Mouse (Mus musculus) embryonic facial prominence, embryonic 10.5 days (tissue): ENCODE measurements at regions not wholly inside any gene's neighbourhood (a gene's known extent, or its start where the extent isn't known, plus 50 kb on each side); places are given as distances from the start of the nearest gene placed in this dataset.

Experiments
- DNase-seq: peaks from one replicate; pipeline ENCODE4 v3.0.0-alpha.2; 2017; ENCODE audit warnings: low spot score
- H3K27ac ChIP-seq: fragments of 300-500 bp; sonication (generic); replicated peaks from 2 replicates; pipeline ENCODE4 v1.5.1; 2016; ENCODE audit warnings: mild to moderate bottlenecking
- H3K27me3 ChIP-seq: fragments of 300-500 bp; sonication (generic); replicated peaks from 2 replicates; pipeline ENCODE4 v1.6.1; 2016; ENCODE audit warnings: low read depth, mild to moderate bottlenecking; ENCODE audit not compliant: poor library complexity, severe bottlenecking
- H3K36me3 ChIP-seq: fragments of 300-500 bp; sonication (generic); replicated peaks from 2 replicates; pipeline ENCODE4 v1.6.1; 2016; ENCODE audit warnings: mild to moderate bottlenecking, moderate library complexity
- H3K4me1 ChIP-seq: fragments of 300-500 bp; sonication (generic); 2 replicates; pipeline ENCODE4 v1.6.1; 2016
- H3K4me3 ChIP-seq: fragments of 300-500 bp; sonication (generic); 2 replicates; pipeline ENCODE4 v1.5.1; 2016; ENCODE audit warnings: mild to moderate bottlenecking, moderate library complexity
- H3K9me3 ChIP-seq: fragments of 300-500 bp; sonication (generic); 2 replicates; pipeline ENCODE4 v1.6.1; 2016; ENCODE audit warnings: mild to moderate bottlenecking
- WGBS: fragments of 180-500 bp; shearing (Covaris S2); methylation state at CpG from one replicate; pipeline ENCODE4 v1.1.7; 2016; 5-methylcytosine and 5-hydroxymethylcytosine counted together

DNA sequence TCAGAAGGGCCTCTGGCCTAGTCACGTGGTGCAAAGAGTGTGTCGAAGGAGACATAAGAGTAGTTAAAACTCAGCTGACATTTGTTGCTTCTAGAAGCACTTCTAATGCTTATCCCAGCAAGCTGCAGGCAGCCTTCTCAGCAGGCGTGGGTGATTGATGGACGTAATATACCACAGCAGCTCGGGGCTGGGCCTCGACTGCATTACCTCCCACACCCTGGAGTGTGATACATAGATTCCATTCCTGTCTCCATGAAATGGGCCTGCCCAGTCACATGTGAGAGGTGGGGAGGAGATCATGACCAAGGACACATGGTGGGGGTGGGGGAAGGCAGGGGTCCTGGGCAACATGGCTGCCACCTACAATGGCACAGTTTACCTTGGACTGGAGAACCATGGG, 121.3 kb downstream of the Fam43a start:
- H3K27ac ChIP-seq = no peak overlapping the region
- no peaks in the 10 kb centered on the region for H3K36me3 ChIP-seq

DNA sequence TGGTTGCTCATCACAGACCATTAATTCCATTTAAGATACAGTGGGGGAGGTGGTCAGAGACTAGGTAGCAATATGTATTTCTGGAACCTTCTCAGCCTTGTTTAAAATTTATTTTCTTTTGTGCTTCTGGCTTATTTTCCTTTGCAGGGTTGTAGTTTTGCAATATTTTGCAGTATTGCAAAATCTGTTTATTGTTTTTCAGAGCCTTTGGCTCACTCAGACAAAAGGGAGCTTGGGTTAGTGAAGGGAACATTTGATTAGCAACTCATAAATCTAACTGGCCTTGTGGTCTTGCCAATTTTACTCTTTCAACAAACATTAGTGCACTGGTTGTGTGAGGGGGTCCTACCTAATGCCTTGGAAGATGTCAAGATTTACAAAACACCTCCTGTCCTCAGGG, 121.7 kb downstream of the Fam43a start:
- Histone ChIP-seq H3K4me3 (no peak overlapping the region), H3K27ac (no peak overlapping the region), H3K4me1 (peaks cover 36% of the 10 kb centered on the region), H3K27me3 (peaks cover 5% of the 10 kb centered on the region; the same call in 1 of the 2 replicates), H3K9me3 (no peaks in the 10 kb centered on the region), H3K36me3 (no peaks in the 10 kb centered on the region)
- DNase-seq = no peak

More for the DNA sequence above, 121.3 kb downstream of the Fam43a start:
- Histone ChIP-seq H3K4me1 (peaks cover 37% of the 10 kb centered on the region), H3K9me3 (no peaks in the 10 kb centered on the region), H3K27me3 (peaks cover 5% of the 10 kb centered on the region; the same call in 1 of the 2 replicates), H3K4me3 (no peak overlapping the region)
- DNase-seq = no peak
- 75% methylated on average over 6 of the region's 6 CpGs for WGBS

DNA sequence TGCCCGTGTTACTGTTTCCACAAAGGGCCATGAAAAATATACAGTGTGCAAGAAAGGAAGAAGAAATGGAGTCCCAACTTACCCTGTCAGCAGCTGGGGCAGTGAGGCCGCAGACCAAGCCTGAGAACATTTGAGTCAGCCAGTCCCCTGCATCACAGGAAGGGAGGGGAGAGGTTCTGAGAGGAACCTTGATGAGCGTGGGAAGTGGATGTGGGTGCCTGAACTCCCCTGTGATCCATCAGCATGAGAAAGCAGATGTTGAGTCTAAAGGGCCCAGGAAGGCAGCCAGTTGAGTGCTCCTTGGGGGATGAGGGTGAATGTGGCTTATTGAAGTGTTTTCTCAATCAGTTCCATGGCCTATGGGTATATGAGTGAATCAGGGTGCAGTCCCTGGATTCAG, 122.8 kb downstream of the Fam43a start:
- Histone ChIP-seq H3K9me3 (no peaks in the 10 kb centered on the region), H3K27ac (peak overlapping the region; percentile 35), H3K4me1 (peaks cover 29% of the 10 kb centered on the region), H3K36me3 (no peaks in the 10 kb centered on the region), H3K4me3 (no peak overlapping the region), H3K27me3 (peaks cover 5% of the 10 kb centered on the region; the same call in 1 of the 2 replicates)
- no peak for DNase-seq
- WGBS = 86% methylated on average over 3 of the region's 3 CpGs

DNA sequence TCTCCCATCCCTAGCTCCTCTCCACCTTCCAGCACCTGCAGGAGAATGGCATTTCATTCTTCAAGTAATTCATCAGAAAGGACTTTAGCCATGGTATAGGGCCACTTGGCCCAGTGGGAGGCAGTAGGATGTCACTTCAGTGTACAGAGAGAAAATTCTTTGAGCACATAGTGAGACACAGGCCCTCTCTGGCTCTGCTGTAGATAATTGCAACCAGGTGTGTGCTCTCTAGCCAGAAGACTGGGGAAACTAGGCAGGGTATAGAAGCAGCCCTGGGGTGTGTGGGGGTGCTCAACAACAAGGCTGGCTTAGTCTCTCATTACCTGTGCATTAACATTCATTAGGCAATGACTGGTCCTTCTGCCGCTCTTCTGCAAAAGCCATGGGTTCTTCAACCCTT, 125.1 kb downstream of the Fam43a start:
- H3K27ac ChIP-seq = peak overlapping the region; percentile 64; the same call in 1 of the 2 replicates
- no peaks in the 10 kb centered on the region for H3K27me3 ChIP-seq
- peak; percentile 64 for DNase-seq
- H3K4me3 ChIP-seq = no peak overlapping the region
- no peaks in the 10 kb centered on the region for H3K9me3 ChIP-seq
- no peaks in the 10 kb centered on the region for H3K36me3 ChIP-seq
- WGBS = 42% methylated on average over 1 of the region's 1 CpGs
- peaks cover 25% of the 10 kb centered on the region for H3K4me1 ChIP-seq

DNA sequence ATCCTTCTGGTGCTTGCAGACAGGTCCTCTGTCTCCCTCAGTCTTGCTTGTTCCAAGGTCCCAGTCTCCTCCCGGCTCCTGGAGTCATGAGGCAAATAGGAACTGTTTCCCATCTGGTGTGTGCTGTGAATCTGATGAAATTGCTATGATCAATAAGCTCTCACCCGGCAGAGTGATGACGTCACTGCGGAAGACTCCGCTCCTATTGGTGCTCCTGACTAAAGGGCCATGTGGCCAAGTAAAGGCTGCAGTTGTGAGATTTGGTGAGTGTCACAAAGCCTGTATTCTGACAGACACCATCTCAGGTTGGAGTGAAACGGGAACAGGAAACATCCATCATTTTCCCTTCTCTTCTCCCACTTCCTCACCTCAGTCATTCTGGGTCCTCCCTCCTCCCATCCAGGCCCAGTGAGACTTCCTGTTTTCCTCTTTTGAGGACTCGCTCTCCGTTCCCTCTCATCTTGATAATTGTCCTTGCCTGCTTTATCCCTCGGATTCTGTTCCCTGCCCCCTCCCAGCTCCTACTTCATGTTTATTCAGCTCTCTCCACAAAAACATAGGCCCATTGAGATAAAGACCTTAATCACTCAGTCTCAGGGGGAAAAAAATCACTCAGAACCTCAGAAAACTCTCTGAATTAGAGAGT, 133.4 kb downstream of the Fam43a start:
- Histone ChIP-seq H3K4me1 (peaks cover 57% of the 10 kb centered on the region), H3K27me3 (no peaks in the 10 kb centered on the region), H3K36me3 (no peaks in the 10 kb centered on the region), H3K27ac (peak overlapping the region; percentile 71), H3K9me3 (no peaks in the 10 kb centered on the region), H3K4me3 (no peak overlapping the region)
- peak; percentile 58 for DNase-seq
- 38% methylated on average over 9 of the region's 9 CpGs for WGBS

DNA sequence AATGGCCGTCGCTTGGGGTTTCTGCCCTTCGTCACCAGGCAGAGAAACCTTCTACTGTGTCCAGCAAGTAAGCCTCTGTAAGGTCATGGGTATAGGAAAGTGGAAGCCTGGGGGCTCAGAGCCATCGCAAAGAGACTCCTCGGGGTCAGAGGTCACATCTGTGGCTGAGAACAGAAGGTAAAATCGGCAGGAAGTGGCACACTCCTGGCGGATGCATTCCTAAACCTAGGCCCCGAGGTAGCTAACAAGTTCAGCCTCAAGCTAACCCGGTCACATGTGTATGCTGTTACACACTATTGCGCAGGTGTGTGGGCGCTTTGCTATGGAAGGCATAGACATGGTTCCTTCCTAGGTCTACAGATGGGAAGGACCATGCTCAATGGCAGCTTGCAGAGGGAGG, 134.0 kb downstream of the Fam43a start:
- 27% methylated on average over 11 of the region's 11 CpGs for WGBS
- Histone ChIP-seq H3K27me3 (no peaks in the 10 kb centered on the region), H3K9me3 (no peaks in the 10 kb centered on the region), H3K36me3 (no peaks in the 10 kb centered on the region), H3K4me3 (no peak overlapping the region), H3K27ac (peak overlapping the region; percentile 71), H3K4me1 (peaks cover 62% of the 10 kb centered on the region)
- peak; percentile 83 for DNase-seq

DNA sequence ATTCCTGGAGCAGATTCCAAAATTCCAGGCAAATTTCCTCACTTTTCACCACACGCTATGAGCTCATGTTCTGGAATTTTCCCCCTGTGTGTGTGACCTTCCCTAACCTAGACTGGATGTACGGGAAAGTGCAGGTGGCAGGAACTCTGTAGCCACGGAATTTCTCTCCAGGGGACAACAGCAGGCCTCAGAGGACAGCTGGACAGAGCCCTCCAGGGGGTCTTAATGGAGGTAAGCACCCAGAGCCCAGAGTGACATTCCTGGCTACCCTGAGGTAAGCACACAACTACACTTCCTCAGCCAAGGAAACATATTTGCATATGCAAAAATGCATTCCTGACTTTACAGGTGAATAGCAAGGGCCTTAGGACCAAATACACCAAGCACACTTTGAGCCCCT, 135.8 kb downstream of the Fam43a start:
- Histone ChIP-seq H3K27ac (peak overlapping the region; percentile 24; the same call in 1 of the 2 replicates), H3K4me1 (peaks cover 79% of the 10 kb centered on the region)
- no peak for DNase-seq

DNA sequence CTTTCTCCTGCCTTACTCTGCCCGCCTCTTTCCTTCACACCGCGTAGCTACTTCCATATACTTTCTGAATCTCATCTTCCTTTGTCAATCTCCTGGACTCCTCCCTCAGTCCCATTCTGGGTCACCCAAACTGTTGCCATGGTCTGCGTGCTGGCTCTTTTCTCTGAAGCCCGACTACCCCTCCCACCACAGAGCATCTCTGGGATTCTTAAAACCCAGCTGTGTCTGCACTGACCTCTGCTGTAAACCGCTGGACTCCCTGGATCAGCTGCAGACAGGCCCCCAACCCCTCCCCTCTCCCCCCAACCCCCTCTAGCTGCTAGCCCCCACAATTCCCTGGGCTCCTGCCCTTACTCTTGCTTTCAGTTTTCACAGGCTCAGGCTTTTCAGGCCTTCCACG, 136.4 kb downstream of the Fam43a start:
- 26% methylated on average over 7 of the region's 7 CpGs for WGBS
- H3K27ac ChIP-seq = peak overlapping the region; percentile 64
- no peaks in the 10 kb centered on the region for H3K36me3 ChIP-seq
- peaks cover 80% of the 10 kb centered on the region for H3K4me1 ChIP-seq
- no peak overlapping the region for H3K4me3 ChIP-seq
- DNase-seq = peak; percentile 51
- H3K9me3 ChIP-seq = no peaks in the 10 kb centered on the region
- no peaks in the 10 kb centered on the region for H3K27me3 ChIP-seq

More for the DNA sequence above, 135.8 kb downstream of the Fam43a start:
- no peaks in the 10 kb centered on the region for H3K36me3 ChIP-seq
- no peaks in the 10 kb centered on the region for H3K9me3 ChIP-seq
- 35% methylated on average over 3 of the region's 3 CpGs for WGBS
- no peak overlapping the region for H3K4me3 ChIP-seq
- H3K27me3 ChIP-seq = no peaks in the 10 kb centered on the region

DNA sequence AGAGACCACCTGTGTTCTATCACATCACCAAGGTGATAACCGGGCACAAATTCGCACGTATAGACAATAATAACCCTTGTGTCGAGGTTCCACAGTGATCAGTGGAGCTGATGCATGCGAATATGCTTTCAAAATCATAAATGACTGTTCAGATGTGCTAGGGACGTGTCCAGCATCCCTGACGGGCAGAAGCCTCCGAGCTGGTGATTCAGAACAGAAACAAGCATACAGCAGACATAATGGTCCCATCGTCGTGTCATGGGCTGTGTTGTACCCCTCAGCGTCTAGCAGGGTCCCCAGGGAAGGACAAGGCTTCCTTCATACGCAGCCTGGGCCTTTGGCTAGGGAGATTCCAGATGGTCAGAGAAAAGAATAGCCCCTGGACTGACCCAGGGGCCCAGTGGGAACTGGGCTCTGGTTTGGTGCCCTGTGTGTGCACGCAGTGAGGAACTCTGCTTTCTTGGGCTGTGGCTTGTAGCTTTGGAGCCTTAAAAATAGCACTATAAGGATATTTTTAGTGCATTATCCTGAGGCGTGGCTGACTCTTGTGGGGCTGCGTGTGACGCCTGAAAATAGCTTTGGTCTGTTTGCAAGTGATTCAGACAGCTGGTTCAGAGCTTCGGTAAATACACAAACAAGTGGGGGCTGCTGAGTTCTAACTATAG, 137.3 kb downstream of the Fam43a start:
- Histone ChIP-seq H3K9me3 (no peaks in the 10 kb centered on the region), H3K4me3 (no peak overlapping the region), H3K36me3 (no peaks in the 10 kb centered on the region), H3K27me3 (no peaks in the 10 kb centered on the region), H3K27ac (peak overlapping the region; percentile 75), H3K4me1 (peaks cover 74% of the 10 kb centered on the region)
- no peak for DNase-seq
- WGBS = 54% methylated on average over 17 of the region's 17 CpGs

DNA sequence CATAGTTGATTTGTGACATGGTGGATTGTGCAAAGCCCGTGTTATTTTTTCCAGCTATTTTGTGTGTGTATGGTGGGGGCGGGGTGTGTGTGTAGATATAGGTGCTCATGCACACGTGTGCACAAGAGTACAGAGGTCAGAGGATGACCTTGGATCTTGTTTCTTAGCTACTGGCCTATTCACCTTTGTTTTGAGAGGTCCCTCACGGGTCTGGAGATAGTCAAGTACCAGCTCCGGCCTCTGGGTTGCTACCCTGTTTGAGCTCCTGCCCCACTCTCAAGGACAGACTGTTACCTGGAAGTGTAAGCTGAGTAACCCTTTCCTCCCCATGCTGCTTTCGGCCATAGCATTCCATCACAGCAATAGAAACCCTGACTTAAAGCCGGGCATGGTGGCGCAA, 138.0 kb downstream of the Fam43a start:
- Histone ChIP-seq H3K36me3 (no peaks in the 10 kb centered on the region), H3K4me3 (no peak overlapping the region), H3K27ac (peak overlapping the region; percentile 75; the same call in 1 of the 2 replicates), H3K27me3 (no peaks in the 10 kb centered on the region), H3K9me3 (no peaks in the 10 kb centered on the region), H3K4me1 (peaks cover 70% of the 10 kb centered on the region)
- WGBS = 65% methylated on average over 8 of the region's 8 CpGs
- no peak for DNase-seq

DNA sequence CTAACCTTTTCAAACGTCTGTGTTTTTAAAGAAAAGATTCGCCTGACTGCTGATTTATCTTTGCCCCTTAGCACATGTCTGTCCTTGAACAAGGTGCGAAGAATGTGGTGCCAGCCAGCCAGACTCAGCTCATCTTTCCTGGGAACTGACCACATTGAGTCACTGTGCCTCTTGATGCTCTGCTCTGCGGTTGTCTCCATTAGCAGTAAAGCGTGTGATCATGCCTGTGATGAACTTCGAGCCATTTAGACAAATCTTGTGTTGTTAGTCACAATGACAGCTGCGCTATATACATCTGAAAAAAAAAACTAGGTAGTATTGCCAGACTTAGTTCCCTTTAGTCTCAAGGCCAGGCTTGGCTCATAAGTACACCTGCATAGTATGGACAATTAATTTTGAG, 140.1 kb downstream of the Fam43a start:
- Histone ChIP-seq H3K27me3 (no peaks in the 10 kb centered on the region), H3K4me3 (no peak overlapping the region), H3K4me1 (peaks cover 78% of the 10 kb centered on the region), H3K27ac (no peak overlapping the region), H3K36me3 (no peaks in the 10 kb centered on the region), H3K9me3 (no peaks in the 10 kb centered on the region)
- 86% methylated on average over 7 of the region's 7 CpGs for WGBS
- DNase-seq = no peak

DNA sequence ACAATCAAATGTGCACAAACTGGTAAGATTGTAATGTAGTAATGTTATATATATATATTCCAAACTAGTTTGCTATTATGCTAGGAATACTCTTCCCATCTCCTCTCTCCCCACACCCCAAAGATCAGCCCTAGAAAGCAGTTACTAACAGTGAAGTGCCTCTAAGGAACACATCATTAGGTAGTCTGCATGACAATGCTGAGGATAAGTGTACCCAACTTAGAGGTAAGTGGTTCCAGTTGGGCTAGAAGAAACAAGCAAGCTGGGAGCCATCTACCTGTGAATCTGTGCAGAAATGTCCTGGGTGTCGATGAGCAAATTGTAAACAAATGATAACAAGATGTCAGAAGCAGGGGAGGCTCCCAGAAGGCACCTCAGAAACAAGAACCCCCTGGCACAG, 141.7 kb downstream of the Fam43a start:
- WGBS = 85% methylated on average over 1 of the region's 1 CpGs
- DNase-seq = no peak
- Histone ChIP-seq H3K36me3 (no peaks in the 10 kb centered on the region), H3K27me3 (no peaks in the 10 kb centered on the region), H3K27ac (no peak overlapping the region), H3K4me1 (peaks cover 82% of the 10 kb centered on the region), H3K9me3 (no peaks in the 10 kb centered on the region), H3K4me3 (no peak overlapping the region)

DNA sequence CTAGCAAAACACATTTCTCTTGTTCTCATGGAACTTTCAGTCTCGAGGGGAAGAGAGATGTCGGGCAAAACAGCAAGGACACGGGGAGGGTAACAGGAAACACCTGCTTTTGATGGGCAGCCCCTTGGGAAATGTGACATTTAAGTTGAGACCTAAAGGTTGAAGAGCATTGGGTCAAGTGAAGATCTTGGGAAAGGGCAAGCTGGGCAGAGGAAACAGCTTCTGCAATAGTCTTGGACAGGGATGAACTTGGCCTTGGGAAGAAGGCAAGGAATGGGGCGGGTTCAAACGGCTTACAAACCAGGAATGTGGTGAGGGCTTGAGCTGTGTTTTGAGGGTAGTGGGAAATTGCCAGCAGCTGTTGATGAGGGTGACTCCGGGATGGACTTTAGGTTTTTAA, 143.0 kb downstream of the Fam43a start:
- Histone ChIP-seq H3K9me3 (no peaks in the 10 kb centered on the region), H3K36me3 (no peaks in the 10 kb centered on the region), H3K4me1 (peaks cover 82% of the 10 kb centered on the region), H3K4me3 (no peak overlapping the region), H3K27ac (no peak overlapping the region), H3K27me3 (0 out of 2 replicates have a peak, but pooled peaks cover 6% of the 10 kb centered on the region)
- DNase-seq = no peak
- 55% methylated on average over 6 of the region's 6 CpGs for WGBS
